ENCODE assay signal across 30 mouse cellular contexts in genomic region chr3:34738938-34739337, GRCm38 (mm10).
DNase-seq lines count a peak whose midpoint lies in the region; ATAC-seq and TF ChIP-seq lines count a peak whose summit lies in the region.
"Had no signal": no experiment of that assay in that cellular context is flagged by ENCODE, and none has a peak within 500 bp of the region (broad histone marks: within the 10 kb centered on the region; RNA-seq: fewer than 3 reads in every experiment).

No protein-coding gene starts in this region.

- no peaks in the 10 kb centered on the region for H3K9me3 ChIP-seq in liver, embryonic 16.5 days (replicated peaks; ENCODE audit: control insufficient read depth, low read length)
- no peaks in the 10 kb centered on the region for H3K9me3 ChIP-seq in midbrain, embryonic 11.5 days (ENCODE audit: control insufficient read depth, low read length)
- no peaks in the 10 kb centered on the region for H3K9me3 ChIP-seq in midbrain, postnatal 0 days (ENCODE audit: low read length)
- H3K9me3 ChIP-seq: embryonic facial prominence, embryonic 10.5 days; embryonic facial prominence, embryonic 15.5 days; forebrain, embryonic 12.5 days; hindbrain, embryonic 10.5 days; hindbrain, embryonic 15.5 days; limb, embryonic 10.5 days; limb, embryonic 15.5 days; lung, embryonic 15.5 days; midbrain, embryonic 12.5 days; neural tube, embryonic 15.5 days had no signal

- H3K4me2 ChIP-seq in liver, embryonic 16.5 days (ENCODE audit: low read depth, low read length): no peak overlapping the region
- no peak overlapping the region for H3K4me2 ChIP-seq in midbrain, embryonic 11.5 days
- no peak overlapping the region for H3K4me2 ChIP-seq in midbrain, postnatal 0 days (ENCODE audit: low read depth, low read length, poor library complexity, severe bottlenecking)
- H3K4me2 ChIP-seq: embryonic facial prominence, embryonic 15.5 days; forebrain, embryonic 12.5 days; hindbrain, embryonic 15.5 days; limb, embryonic 15.5 days; lung, embryonic 15.5 days; midbrain, embryonic 12.5 days; neural tube, embryonic 15.5 days had no signal

- H3K27ac ChIP-seq in liver, embryonic 16.5 days (ENCODE audit: low read length): peak overlapping the region; percentile 19; the same call in 1 of the 2 replicates
- H3K27ac ChIP-seq in midbrain, embryonic 11.5 days (ENCODE audit: low read depth, low read length): no peak overlapping the region
- no peak overlapping the region for H3K27ac ChIP-seq in midbrain, postnatal 0 days (ENCODE audit: low read depth, low read length)
- H3K27ac ChIP-seq: embryonic facial prominence, embryonic 10.5 days; embryonic facial prominence, embryonic 15.5 days; forebrain, embryonic 12.5 days; hindbrain, embryonic 10.5 days; hindbrain, embryonic 15.5 days; limb, embryonic 10.5 days; limb, embryonic 15.5 days; lung, embryonic 15.5 days; midbrain, embryonic 12.5 days; neural tube, embryonic 15.5 days had no signal

- no peaks in the 10 kb centered on the region for H3K27me3 ChIP-seq in liver, embryonic 16.5 days (ENCODE audit: control insufficient read depth, insufficient read depth, low read depth, low read length)
- no peaks in the 10 kb centered on the region for H3K27me3 ChIP-seq in midbrain, embryonic 11.5 days (ENCODE audit: control insufficient read depth, insufficient read depth, low read length)
- no peaks in the 10 kb centered on the region for H3K27me3 ChIP-seq in midbrain, postnatal 0 days (ENCODE audit: insufficient read depth, low read length)
- H3K27me3 ChIP-seq: embryonic facial prominence, embryonic 15.5 days; forebrain, embryonic 12.5 days; hindbrain, embryonic 15.5 days; limb, embryonic 15.5 days; lung, embryonic 15.5 days; midbrain, embryonic 12.5 days; neural tube, embryonic 15.5 days had no signal

- no peaks in the 10 kb centered on the region for H3K4me1 ChIP-seq in liver, embryonic 16.5 days (ENCODE audit: control insufficient read depth, low read depth, low read length)
- H3K4me1 ChIP-seq in midbrain, embryonic 11.5 days (ENCODE audit: control insufficient read depth, insufficient read depth, low read length): peaks cover 5% of the 10 kb centered on the region
- H3K4me1 ChIP-seq in midbrain, postnatal 0 days (ENCODE audit: insufficient read depth, low read length): no peaks in the 10 kb centered on the region
- H3K4me1 ChIP-seq: embryonic facial prominence, embryonic 10.5 days; embryonic facial prominence, embryonic 15.5 days; hindbrain, embryonic 15.5 days; limb, embryonic 10.5 days; limb, embryonic 15.5 days; lung, embryonic 15.5 days; neural tube, embryonic 15.5 days had no signal

- peak; percentile 35 for DNase-seq in adrenal gland, postnatal 14 days
- DNase-seq in adrenal gland, adult 8-10 months: no peak
- no peak for DNase-seq in liver
- peak; percentile 71 for DNase-seq in midbrain, embryonic 11.5 days (ENCODE audit: low spot score, missing footprints)
- no peak for DNase-seq in midbrain, postnatal 0 days (ENCODE audit: low spot score)
- peak; percentile 14 for DNase-seq in yolk sac, embryonic 10.5 days (ENCODE audit: low spot score)
- DNase-seq in heart, adult 11 months: no peak
- DNase-seq: cerebellum, adult 8-10 months; cerebellum, postnatal 25 days; forebrain, postnatal 0 days; gastrocnemius, postnatal 10 days; heart, postnatal 14 days; kidney, adult 18-20 months; layer of hippocampus, adult 9-11 months; retina, postnatal 1 day; right cerebral cortex, postnatal 25 days; thymus, adult 2 months; thymus, postnatal 36 days had no signal

- H3K36me3 ChIP-seq in liver, embryonic 16.5 days (ENCODE audit: control insufficient read depth, insufficient read depth): no peaks in the 10 kb centered on the region
- no peaks in the 10 kb centered on the region for H3K36me3 ChIP-seq in midbrain, embryonic 11.5 days (ENCODE audit: control insufficient read depth, insufficient read depth, low read length)
- H3K36me3 ChIP-seq in midbrain, postnatal 0 days (ENCODE audit: insufficient read depth, low read length): no peaks in the 10 kb centered on the region
- H3K36me3 ChIP-seq: embryonic facial prominence, embryonic 10.5 days; embryonic facial prominence, embryonic 15.5 days; forebrain, embryonic 12.5 days; hindbrain, embryonic 10.5 days; hindbrain, embryonic 15.5 days; limb, embryonic 10.5 days; limb, embryonic 15.5 days; lung, embryonic 15.5 days; midbrain, embryonic 12.5 days; neural tube, embryonic 15.5 days had no signal

- no peak overlapping the region for H3K4me3 ChIP-seq in liver, embryonic 16.5 days (ENCODE audit: low read depth, low read length)
- no peak overlapping the region for H3K4me3 ChIP-seq in midbrain, embryonic 11.5 days (ENCODE audit: low read depth, low read length)
- no peak overlapping the region for H3K4me3 ChIP-seq in midbrain, postnatal 0 days (ENCODE audit: low read depth, low read length)
- H3K4me3 ChIP-seq: embryonic facial prominence, embryonic 10.5 days; embryonic facial prominence, embryonic 15.5 days; forebrain, embryonic 12.5 days; hindbrain, embryonic 10.5 days; hindbrain, embryonic 15.5 days; limb, embryonic 10.5 days; limb, embryonic 15.5 days; lung, embryonic 15.5 days; midbrain, embryonic 12.5 days; neural tube, embryonic 15.5 days had no signal

- H3K9ac ChIP-seq in liver, embryonic 16.5 days (ENCODE audit: low read depth, low read length): no peak overlapping the region
- no peak overlapping the region for H3K9ac ChIP-seq in midbrain, embryonic 11.5 days (ENCODE audit: low read length)
- no peak overlapping the region for H3K9ac ChIP-seq in midbrain, postnatal 0 days (replicated peaks; ENCODE audit: low read length, poor library complexity, severe bottlenecking)
- H3K9ac ChIP-seq: embryonic facial prominence, embryonic 15.5 days; forebrain, embryonic 12.5 days; forebrain, postnatal 0 days; hindbrain, embryonic 15.5 days; limb, embryonic 15.5 days; lung, embryonic 15.5 days; midbrain, embryonic 12.5 days; neural tube, embryonic 15.5 days had no signal

- no peak for TF ChIP-seq CTCF in midbrain, postnatal 0 days (IDR thresholded peaks at IDR 0.05)

- peak; percentile 81 for ATAC-seq in liver, embryonic 16.5 days (ENCODE audit: low read depth)
- ATAC-seq in midbrain, embryonic 11.5 days (ENCODE audit: low FRiP score): no peak
- no peak for ATAC-seq in midbrain, postnatal 0 days (ENCODE audit: low FRiP score)
- ATAC-seq: forebrain, postnatal 0 days; inflammation-experienced regulatory T-cells, adult 6 months had no signal

- 55% methylated on average over 7 of the region's 7 CpGs for WGBS in liver, embryonic 16.5 days (ENCODE audit: insufficient replicate concordance)
- WGBS in midbrain, embryonic 11.5 days: 48% methylated on average over 7 of the region's 7 CpGs
- 57% methylated on average over 7 of the region's 7 CpGs for WGBS in midbrain, postnatal 0 days

Comparison
In these comparisons a context has a peak if more than half of its experiments do, and no peak if none do; other contexts are left out.
1. DNase-seq: peak in adrenal gland, postnatal 14 days (single experiment), midbrain, embryonic 11.5 days (single experiment) and yolk sac, embryonic 10.5 days (single experiment); none in adrenal gland, adult 8-10 months (single experiment), liver (single experiment), midbrain, postnatal 0 days (single experiment) and heart, adult 11 months (single experiment).